Mouse (Mus musculus) macrophage (primary cell): ENCODE measurements around the gene Ndufs2. TPM values are rescaled to one million over a fixed set of nuclear protein-coding genes. Genes with fewer than 3 reads are reported as not detected.
A peak's percentile ranks its signal among the peaks of the same experiment; 100 is the strongest.

Experiments used
- H3K27ac ChIP-seq: fragments of 350-480 bp; formaldehyde crosslinking; 2 replicates; pipeline ENCODE4 v1.9.0; 2021
- H3K36me3 ChIP-seq: fragments of 350-480 bp; formaldehyde crosslinking; 2 replicates; pipeline ENCODE4 v1.9.0; 2021; ENCODE audit errors: inconsistent target
- H3K4me3 ChIP-seq: fragments of 350-480 bp; formaldehyde crosslinking; 2 replicates; pipeline ENCODE4 v1.9.0; 2021; ENCODE audit errors: inconsistent target
- H3K79me2 ChIP-seq: fragments of 350-480 bp; formaldehyde crosslinking; 2 replicates; pipeline ENCODE4 v1.9.0; 2021; ENCODE audit errors: inconsistent target
- WGBS: methylation state at CpG from one replicate; pipeline ENCODE4 v1.1.7; 2026; ENCODE audit warnings: inconsistent platforms; ENCODE audit not compliant: missing documents; 5-methylcytosine and 5-hydroxymethylcytosine counted together
- polyA plus RNA-seq: library from polyadenylated mRNA; stranded (reverse); fragments of 250-400 nt; gene quantifications from 3 replicates; pipeline ENCODE4 v1.2.4, GENCODE M21; 2018; ENCODE audit warnings: inconsistent platforms
- total RNA-seq, 78 experiments: library from RNA; depleted of rRNA; stranded (reverse); fragments of 250-400 nt; gene quantifications; 1 replicate in 9 of 78; 2 replicates in 24 of 78; 3 replicates in 43 of 78; 4 replicates in 2 of 78; pipeline ENCODE4 v1.2.4; 2018; ENCODE audit warnings: inconsistent platforms in 56 of 78

Gene Ndufs2
- total RNA-seq (2018; cell fraction: chromatin; rRNA removed) = 100 to 1,000 TPM in 5 of 26 experiments, 10 to 100 TPM in 21; 23.3 to 134 (median 69.0) TPM
- total RNA-seq (2018; cell fraction: cytosol; rRNA removed) = 100 to 1,000 TPM in 24 of 26 experiments, 10 to 100 TPM in 2; 92.6 to 136 (median 113) TPM
- 100 to 1,000 TPM in 5 of 26 experiments, 10 to 100 TPM in 21; 40.2 to 135 (median 71.8) TPM for total RNA-seq (2018; cell fraction: nucleus; rRNA removed)
- polyA plus RNA-seq = 84.3 to 125 TPM (median 122 TPM) in 3 replicates

GRCm38 (mm10) chr1:171250680-171251593 lies at the start of gene Ndufs2:
Gene Ndufs2, minus strand, starts transcription at chr1:171251388.
- Histone ChIP-seq H3K27ac (no peak within 1 kb of the TSS), H3K79me2 (peaks cover 9% of the 10 kb centered on the region), H3K4me3 (no peak within 1 kb of the TSS), H3K36me3 (no peaks in the 10 kb centered on the region)
- WGBS = 64% methylated on average over 26 of the region's 26 CpGs

- no peaks in the 10 kb centered on the region for H3K36me3 ChIP-seq
- 95% methylated on average over 3 of the region's 3 CpGs for WGBS
- peaks cover 12% of the 10 kb centered on the region for H3K79me2 ChIP-seq
- no peak overlapping the region for H3K4me3 ChIP-seq
- no peak overlapping the region for H3K27ac ChIP-seq
These were observed 47.0 kb upstream of the Ndufs2 start for GRCm38 (mm10) chr1:171298226-171298625.

- Histone ChIP-seq H3K79me2 (peaks cover 40% of the 10 kb centered on the region), H3K4me3 (peak overlapping the region; percentile 98), H3K36me3 (peaks cover under 1% of the 10 kb centered on the region; the same call in 1 of the 2 replicates), H3K27ac (peak overlapping the region; percentile 96)
- 18% methylated on average over 3 of the region's 3 CpGs for WGBS
These were observed 43.8 kb upstream of the Ndufs2 start for GRCm38 (mm10) chr1:171295063-171295402.

- H3K27ac ChIP-seq = peak within 1 kb of the TSS; percentile 96
- under 1% methylated on average over 42 of the region's 42 CpGs for whole genome bisulfite sequencing
- peaks cover 40% of the 10 kb centered on the region for H3K79me2 ChIP-seq
- H3K4me3 ChIP-seq = peak within 1 kb of the TSS; percentile 98
- H3K36me3 ChIP-seq = peaks cover 6% of the 10 kb centered on the region; the same call in 1 of the 2 replicates
These were observed 43.3 kb upstream of the Ndufs2 start, which contains the start of gene Ufc1 for GRCm38 (mm10) chr1:171294298-171295062. Gene Ufc1, minus strand, starts transcription at chr1:171295024.

GRCm38 (mm10) chr1:171293906-171294297 lies 42.7 kb upstream of the Ndufs2 start:
- WGBS = 50% methylated on average over 5 of the region's 5 CpGs
- Histone ChIP-seq H3K27ac (peak overlapping the region; percentile 96), H3K4me3 (peak overlapping the region; percentile 98)

GRCm38 (mm10) chr1:171293351-171293750 lies 42.2 kb upstream of the Ndufs2 start:
- 98% methylated on average over 3 of the region's 3 CpGs for WGBS
- Histone ChIP-seq H3K79me2 (peaks cover 40% of the 10 kb centered on the region), H3K27ac (no peak overlapping the region), H3K4me3 (peak overlapping the region; percentile 98; the same call in 1 of the 2 replicates), H3K36me3 (peaks cover 15% of the 10 kb centered on the region; the same call in 1 of the 2 replicates)

More at GRCm38 (mm10) chr1:171293906-171294297, 42.7 kb upstream of the Ndufs2 start:
- peaks cover 40% of the 10 kb centered on the region for H3K79me2 ChIP-seq
- H3K36me3 ChIP-seq = peaks cover 12% of the 10 kb centered on the region; the same call in 1 of the 2 replicates

- no peak overlapping the region for H3K4me3 ChIP-seq
- peaks cover 15% of the 10 kb centered on the region; the same call in 1 of the 2 replicates for H3K36me3 ChIP-seq
- 72% methylated on average over 4 of the region's 4 CpGs for WGBS
- H3K79me2 ChIP-seq = peaks cover 43% of the 10 kb centered on the region
- H3K27ac ChIP-seq = no peak overlapping the region
These were observed 37.1 kb upstream of the Ndufs2 start for GRCm38 (mm10) chr1:171288328-171288727.

- H3K36me3 ChIP-seq = peaks cover 15% of the 10 kb centered on the region; the same call in 1 of the 2 replicates
- H3K79me2 ChIP-seq = peaks cover 35% of the 10 kb centered on the region
- peak within 1 kb of the TSS; percentile 56 for H3K4me3 ChIP-seq
- WGBS = 2% methylated on average over 47 of the region's 49 CpGs
- H3K27ac ChIP-seq = peak within 1 kb of the TSS; percentile 45; the same call in 1 of the 2 replicates
These were observed 36.2 kb upstream of the Ndufs2 start, which contains the start of gene Usp21 for GRCm38 (mm10) chr1:171287136-171288081. Gene Usp21, minus strand, starts transcription at chr1:171287991.

- H3K79me2 ChIP-seq = peaks cover 31% of the 10 kb centered on the region
- WGBS = 93% methylated on average over 13 of the region's 19 CpGs
- H3K4me3 ChIP-seq = no peak overlapping the region
- H3K27ac ChIP-seq = no peak overlapping the region
- peaks cover 15% of the 10 kb centered on the region; the same call in 1 of the 2 replicates for H3K36me3 ChIP-seq
These were observed 35.3 kb upstream of the Ndufs2 start for GRCm38 (mm10) chr1:171286517-171286916.

GRCm38 (mm10) chr1:171285096-171285892 lies 34.1 kb upstream of the Ndufs2 start:
- peak overlapping the region; percentile 17; the same call in 1 of the 2 replicates for H3K27ac ChIP-seq
- peak overlapping the region; percentile 12; the same call in 1 of the 2 replicates for H3K4me3 ChIP-seq
- peaks cover 23% of the 10 kb centered on the region; the same call in 1 of the 2 replicates for H3K79me2 ChIP-seq
- peaks cover 15% of the 10 kb centered on the region; the same call in 1 of the 2 replicates for H3K36me3 ChIP-seq
- WGBS = 62% methylated on average over 18 of the region's 20 CpGs

- Histone ChIP-seq H3K27ac (peak overlapping the region; percentile 17; the same call in 1 of the 2 replicates), H3K36me3 (peaks cover 9% of the 10 kb centered on the region; the same call in 1 of the 2 replicates), H3K79me2 (peaks cover 29% of the 10 kb centered on the region; the same call in 1 of the 2 replicates), H3K4me3 (no peak overlapping the region)
- 90% methylated on average over 15 of the region's 15 CpGs for WGBS
These were observed 33.3 kb upstream of the Ndufs2 start for GRCm38 (mm10) chr1:171284491-171284890.
